Mouse (Mus musculus): Measurements from ENCODE around the gene Scamp3. TPM values are rescaled to one million over a fixed set of nuclear protein-coding genes. Genes with fewer than 3 reads are reported as not detected.
A peak's percentile ranks its signal among the peaks of the same experiment; 100 is the strongest.
"Not testable (repeated sequence)": the region's sequence is repeated elsewhere in the genome, so short reads cannot be mapped to it uniquely, and the experiment has no call there.

Gene Scamp3
- polyA plus RNA-seq, 1 experiment, result 96.1 TPM

GRCm38 (mm10) chr3:89214681-89215411 lies 37.6 kb downstream of the Scamp3 start, which contains the start of gene Thbs3:
TSS of gene Thbs3 (plus strand) at chr3:89215180.
- peaks cover 3% of the 10 kb centered on the region; the same call in 1 of the 2 replicates for H3K4me1 ChIP-seq (ENCODE audit: control insufficient read depth, insufficient read depth, insufficient read length, low read length)
- TF ChIP-seq CTCF (IDR thresholded peaks at IDR 0.05; ENCODE audit: extremely low read depth, insufficient read length, insufficient replicate concordance, low read depth, low read length), result no peak
- no peak for TF ChIP-seq POLR2A (IDR thresholded peaks at IDR 0.05; ENCODE audit: low read depth, low read length)
- H3K27me3 ChIP-seq (ENCODE audit: control insufficient read depth, insufficient read depth, low read length), result no peaks in the 10 kb centered on the region
- WGBS, result 7% methylated on average over 19 of the region's 19 CpGs
- peaks cover 7% of the 10 kb centered on the region for H3K36me3 ChIP-seq (ENCODE audit: control insufficient read depth, insufficient read depth, low read length)
- H3K27ac ChIP-seq (ENCODE audit: insufficient read depth, low read depth, low read length), result peak within 1 kb of the TSS; percentile 73
- H3K4me3 ChIP-seq (ENCODE audit: low read depth, low read length), result peak within 1 kb of the TSS; percentile 72

- Histone ChIP-seq H3K36me3 (ENCODE audit: control insufficient read depth, insufficient read depth, low read length) (no peaks in the 10 kb centered on the region), H3K4me3 (ENCODE audit: low read depth, low read length) (peak overlapping the region; percentile 33), H3K4me1 (ENCODE audit: control insufficient read depth, insufficient read depth, insufficient read length, low read length) (peaks cover 3% of the 10 kb centered on the region; the same call in 1 of the 2 replicates), H3K27ac (ENCODE audit: insufficient read depth, low read depth, low read length) (no peak overlapping the region), H3K27me3 (ENCODE audit: control insufficient read depth, insufficient read depth, low read length) (no peaks in the 10 kb centered on the region)
- WGBS, result 0% methylated on average over 6 of the region's 6 CpGs
- TF ChIP-seq POLR2A (IDR thresholded peaks at IDR 0.05; ENCODE audit: low read depth, low read length), result no peak
- TF ChIP-seq CTCF (IDR thresholded peaks at IDR 0.05; ENCODE audit: extremely low read depth, insufficient read length, insufficient replicate concordance, low read depth, low read length), result peak; percentile 85; the same call in 1 of the 2 replicates
Observed at GRCm38 (mm10) chr3:89215853-89216252, 38.6 kb downstream of the Scamp3 start.

- H3K27me3 ChIP-seq (ENCODE audit: control insufficient read depth, insufficient read depth, low read length); H3K4me3 ChIP-seq (ENCODE audit: low read depth, low read length); H3K36me3 ChIP-seq (ENCODE audit: control insufficient read depth, insufficient read depth, low read length); H3K27ac ChIP-seq (ENCODE audit: insufficient read depth, low read depth, low read length); H3K4me1 ChIP-seq (ENCODE audit: control insufficient read depth, insufficient read depth, insufficient read length, low read length): not testable (repeated sequence)
- WGBS, result 73% methylated on average over 7 of the region's 7 CpGs
Observed at GRCm38 (mm10) chr3:89216407-89216806, 39.1 kb downstream of the Scamp3 start.

DNA sequence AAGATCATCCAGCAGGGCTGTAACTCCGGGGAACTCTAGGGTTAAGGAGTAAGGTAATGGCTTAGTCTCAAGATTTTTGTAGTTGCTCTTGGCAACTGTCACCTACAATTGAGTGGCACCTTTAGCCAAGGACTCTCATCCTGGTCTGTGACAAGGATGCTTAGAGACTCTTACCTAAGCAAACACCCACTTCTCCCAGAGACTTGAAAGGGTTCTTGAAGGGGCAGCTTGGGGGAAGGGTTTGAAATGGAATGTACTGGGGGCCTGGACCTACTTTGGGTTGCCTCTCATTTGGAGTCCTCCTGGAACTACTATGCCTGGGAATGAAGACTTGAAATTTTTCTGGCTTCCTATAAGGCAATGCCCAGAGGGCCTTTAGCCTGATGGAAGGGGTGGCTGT lies 41.0 kb downstream of the Scamp3 start:
- WGBS, result 82% methylated on average over 1 of the region's 1 CpGs
- Histone ChIP-seq H3K4me1 (ENCODE audit: control insufficient read depth, insufficient read depth, insufficient read length, low read length) (no peaks in the 10 kb centered on the region), H3K36me3 (ENCODE audit: control insufficient read depth, insufficient read depth, low read length) (no peaks in the 10 kb centered on the region), H3K4me3 (ENCODE audit: low read depth, low read length) (no peak overlapping the region), H3K27me3 (ENCODE audit: control insufficient read depth, insufficient read depth, low read length) (no peaks in the 10 kb centered on the region), H3K27ac (ENCODE audit: insufficient read depth, low read depth, low read length) (no peak overlapping the region)
- TF ChIP-seq CTCF (IDR thresholded peaks at IDR 0.05; ENCODE audit: extremely low read depth, insufficient read length, insufficient replicate concordance, low read depth, low read length) (no peak), POLR2A (IDR thresholded peaks at IDR 0.05; ENCODE audit: low read depth, low read length) (no peak)

DNA sequence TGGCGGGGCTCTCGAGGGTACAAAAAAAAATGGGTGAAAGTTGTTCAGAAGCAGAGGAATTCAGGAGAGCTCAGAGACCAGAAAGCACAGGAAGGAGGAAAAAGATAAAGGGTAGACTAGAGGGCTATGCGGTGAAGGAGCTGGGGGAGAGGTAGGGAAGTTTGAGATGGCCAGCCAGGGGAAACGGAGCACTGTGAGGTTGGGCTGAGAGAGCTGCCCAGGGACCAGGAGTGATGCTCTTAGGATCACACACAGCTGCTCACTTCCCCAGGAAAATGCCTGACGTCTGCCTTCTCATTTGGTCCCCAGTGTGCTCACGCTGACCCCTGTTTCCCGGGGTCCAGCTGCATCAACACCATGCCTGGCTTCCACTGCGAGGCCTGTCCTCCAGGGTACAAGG lies 42.3 kb downstream of the Scamp3 start:
- Histone ChIP-seq H3K4me3 (ENCODE audit: low read depth, low read length) (no peak overlapping the region), H3K27ac (ENCODE audit: insufficient read depth, low read depth, low read length) (no peak overlapping the region), H3K27me3 (ENCODE audit: control insufficient read depth, insufficient read depth, low read length) (no peaks in the 10 kb centered on the region), H3K4me1 (ENCODE audit: control insufficient read depth, insufficient read depth, insufficient read length, low read length) (no peaks in the 10 kb centered on the region), H3K36me3 (ENCODE audit: control insufficient read depth, insufficient read depth, low read length) (no peaks in the 10 kb centered on the region)
- WGBS, result 56% methylated on average over 8 of the region's 8 CpGs
- no peak for TF ChIP-seq POLR2A (IDR thresholded peaks at IDR 0.05; ENCODE audit: low read depth, low read length)
- TF ChIP-seq CTCF (IDR thresholded peaks at IDR 0.05; ENCODE audit: extremely low read depth, insufficient read length, insufficient replicate concordance, low read depth, low read length), result no peak

GRCm38 (mm10) chr3:89221167-89221566 lies 43.9 kb downstream of the Scamp3 start:
- Histone ChIP-seq H3K36me3 (ENCODE audit: control insufficient read depth, insufficient read depth, low read length) (no peaks in the 10 kb centered on the region), H3K27me3 (ENCODE audit: control insufficient read depth, insufficient read depth, low read length) (peaks cover 9% of the 10 kb centered on the region; the same call in 1 of the 2 replicates), H3K4me1 (ENCODE audit: control insufficient read depth, insufficient read depth, insufficient read length, low read length) (no peaks in the 10 kb centered on the region), H3K4me3 (ENCODE audit: low read depth, low read length) (no peak overlapping the region), H3K27ac (ENCODE audit: insufficient read depth, low read depth, low read length) (no peak overlapping the region)
- 84% methylated on average over 5 of the region's 5 CpGs for WGBS
- TF ChIP-seq POLR2A (IDR thresholded peaks at IDR 0.05; ENCODE audit: low read depth, low read length) (no peak), CTCF (IDR thresholded peaks at IDR 0.05; ENCODE audit: extremely low read depth, insufficient read length, insufficient replicate concordance, low read depth, low read length) (no peak)

DNA sequence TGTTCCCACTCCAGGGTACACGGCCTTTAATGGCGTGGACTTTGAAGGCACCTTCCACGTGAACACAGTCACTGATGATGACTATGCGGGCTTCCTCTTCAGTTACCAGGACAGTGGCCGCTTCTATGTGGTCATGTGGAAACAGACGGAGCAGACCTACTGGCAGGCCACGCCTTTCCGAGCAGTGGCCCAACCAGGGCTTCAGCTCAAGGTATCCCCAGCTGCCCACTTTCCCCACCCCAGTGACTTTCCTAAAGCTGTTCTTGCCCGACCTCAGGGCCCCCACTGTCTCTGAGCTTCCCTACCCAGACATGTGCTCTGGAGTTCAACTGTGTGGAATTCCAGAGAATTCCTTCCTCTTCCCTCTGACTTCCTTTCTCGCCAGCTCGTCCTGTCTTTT lies 47.5 kb downstream of the Scamp3 start:
- Histone ChIP-seq H3K4me1 (ENCODE audit: control insufficient read depth, insufficient read depth, insufficient read length, low read length) (peaks cover 6% of the 10 kb centered on the region), H3K36me3 (ENCODE audit: control insufficient read depth, insufficient read depth, low read length) (no peaks in the 10 kb centered on the region), H3K27ac (ENCODE audit: insufficient read depth, low read depth, low read length) (no peak overlapping the region), H3K4me3 (ENCODE audit: low read depth, low read length) (no peak overlapping the region), H3K27me3 (ENCODE audit: control insufficient read depth, insufficient read depth, low read length) (peaks cover 13% of the 10 kb centered on the region)
- TF ChIP-seq CTCF (IDR thresholded peaks at IDR 0.05; ENCODE audit: extremely low read depth, insufficient read length, insufficient replicate concordance, low read depth, low read length) (no peak), POLR2A (IDR thresholded peaks at IDR 0.05; ENCODE audit: low read depth, low read length) (no peak)
- 79% methylated on average over 11 of the region's 11 CpGs for WGBS
